Mouse (Mus musculus): ENCODE results near the gene Adam15. TPM values are rescaled to one million over a fixed set of nuclear protein-coding genes. Genes with fewer than 3 reads are reported as not detected.

Adam15 gene
- polyA plus RNA-seq, 1 experiment from 2014 or later = 9.1 TPM

GRCm38 (mm10) chr3:89331561-89331960, 18.2 kb downstream of the Adam15 start:
- Histone ChIP-seq H3K9ac (replicated peaks) (no peak overlapping the region), H3K27me3 (ENCODE audit: insufficient read depth, low read length) (peaks cover 20% of the 10 kb centered on the region), H3K4me2 (ENCODE audit: low read depth, low read length) (no peak overlapping the region), H3K9me3 (ENCODE audit: low read length) (no peaks in the 10 kb centered on the region), H3K4me1 (ENCODE audit: insufficient read depth) (no peaks in the 10 kb centered on the region), H3K27ac (ENCODE audit: low read depth) (no peak overlapping the region), H3K4me3 (ENCODE audit: low read depth, low read length) (no peak overlapping the region), H3K36me3 (replicated peaks; ENCODE audit: insufficient read depth, low read length) (no peaks in the 10 kb centered on the region)
- ATAC-seq = no peak
- 74% methylated on average over 13 of the region's 13 CpGs for WGBS (ENCODE audit: insufficient replicate concordance)
- DNase-seq = no peak
- TF ChIP-seq CTCF (IDR thresholded peaks at IDR 0.05; ENCODE audit: low read depth) (no peak), EP300 (IDR thresholded peaks at IDR 0.05; ENCODE audit: low read depth) (no peak)

- no peak overlapping the region for H3K4me3 ChIP-seq (ENCODE audit: low read depth, low read length)
- no peaks in the 10 kb centered on the region for H3K36me3 ChIP-seq (replicated peaks; ENCODE audit: insufficient read depth, low read length)
- H3K4me2 ChIP-seq (ENCODE audit: low read depth, low read length) = no peak overlapping the region
- no peak for ATAC-seq
- TF ChIP-seq EP300 (IDR thresholded peaks at IDR 0.05; ENCODE audit: low read depth) (no peak), CTCF (IDR thresholded peaks at IDR 0.05; ENCODE audit: low read depth) (no peak)
- no peak overlapping the region for H3K27ac ChIP-seq (ENCODE audit: low read depth)
- 26% methylated on average over 10 of the region's 10 CpGs for WGBS (ENCODE audit: insufficient replicate concordance)
- DNase-seq = no peak
- no peak overlapping the region for H3K9ac ChIP-seq (replicated peaks)
- peaks cover 20% of the 10 kb centered on the region for H3K27me3 ChIP-seq (ENCODE audit: insufficient read depth, low read length)
- no peaks in the 10 kb centered on the region for H3K9me3 ChIP-seq (ENCODE audit: low read length)
- H3K4me1 ChIP-seq (ENCODE audit: insufficient read depth) = no peaks in the 10 kb centered on the region
Measured at GRCm38 (mm10) chr3:89330948-89331347, 18.8 kb downstream of the Adam15 start.

GRCm38 (mm10) chr3:89330346-89330745, 19.4 kb downstream of the Adam15 start:
- Histone ChIP-seq H3K4me2 (ENCODE audit: low read depth, low read length) (no peak overlapping the region), H3K36me3 (replicated peaks; ENCODE audit: insufficient read depth, low read length) (no peaks in the 10 kb centered on the region), H3K27ac (ENCODE audit: low read depth) (no peak overlapping the region), H3K9ac (replicated peaks) (no peak overlapping the region), H3K4me3 (ENCODE audit: low read depth, low read length) (no peak overlapping the region), H3K9me3 (ENCODE audit: low read length) (no peaks in the 10 kb centered on the region), H3K27me3 (ENCODE audit: insufficient read depth, low read length) (peaks cover 20% of the 10 kb centered on the region), H3K4me1 (ENCODE audit: insufficient read depth) (no peaks in the 10 kb centered on the region)
- no peak for ATAC-seq
- no peak for DNase-seq
- 51% methylated on average over 3 of the region's 3 CpGs for WGBS (ENCODE audit: insufficient replicate concordance)
- no peak for TF ChIP-seq CTCF (IDR thresholded peaks at IDR 0.05; ENCODE audit: low read depth)
- no peak for TF ChIP-seq EP300 (IDR thresholded peaks at IDR 0.05; ENCODE audit: low read depth)

GRCm38 (mm10) chr3:89328623-89329022, 21.2 kb downstream of the Adam15 start:
- DNase-seq (no peak), ATAC-seq (no peak)
- no peak overlapping the region for H3K4me3 ChIP-seq (ENCODE audit: low read depth, low read length)
- peaks cover 29% of the 10 kb centered on the region for H3K27me3 ChIP-seq (ENCODE audit: insufficient read depth, low read length)
- no peaks in the 10 kb centered on the region for H3K36me3 ChIP-seq (replicated peaks; ENCODE audit: insufficient read depth, low read length)
- no peaks in the 10 kb centered on the region for H3K9me3 ChIP-seq (ENCODE audit: low read length)
- H3K4me2 ChIP-seq (ENCODE audit: low read depth, low read length) = no peak overlapping the region
- H3K4me1 ChIP-seq (ENCODE audit: insufficient read depth) = no peaks in the 10 kb centered on the region
- TF ChIP-seq EP300 (IDR thresholded peaks at IDR 0.05; ENCODE audit: low read depth) (no peak), CTCF (IDR thresholded peaks at IDR 0.05; ENCODE audit: low read depth) (no peak)
- H3K9ac ChIP-seq (replicated peaks) = no peak overlapping the region
- WGBS (ENCODE audit: insufficient replicate concordance) = 38% methylated on average over 4 of the region's 4 CpGs
- H3K27ac ChIP-seq (ENCODE audit: low read depth) = no peak overlapping the region

- H3K4me2 ChIP-seq (ENCODE audit: low read depth, low read length) = no peak overlapping the region
- no peak overlapping the region for H3K9ac ChIP-seq (replicated peaks)
- H3K4me3 ChIP-seq (ENCODE audit: low read depth, low read length) = no peak overlapping the region
- no peak for DNase-seq
- ATAC-seq = no peak
- peaks cover 41% of the 10 kb centered on the region for H3K27me3 ChIP-seq (ENCODE audit: insufficient read depth, low read length)
- 63% methylated on average over 9 of the region's 9 CpGs for WGBS (ENCODE audit: insufficient replicate concordance)
- no peaks in the 10 kb centered on the region for H3K9me3 ChIP-seq (ENCODE audit: low read length)
- H3K27ac ChIP-seq (ENCODE audit: low read depth) = no peak overlapping the region
- no peaks in the 10 kb centered on the region for H3K36me3 ChIP-seq (replicated peaks; ENCODE audit: insufficient read depth, low read length)
- H3K4me1 ChIP-seq (ENCODE audit: insufficient read depth) = peaks cover 3% of the 10 kb centered on the region
- no peak for TF ChIP-seq EP300 (IDR thresholded peaks at IDR 0.05; ENCODE audit: low read depth)
- no peak for TF ChIP-seq CTCF (IDR thresholded peaks at IDR 0.05; ENCODE audit: low read depth)
Measured at GRCm38 (mm10) chr3:89327371-89327870, 22.4 kb downstream of the Adam15 start.

- TF ChIP-seq CTCF (IDR thresholded peaks at IDR 0.05; ENCODE audit: low read depth) (no peak), EP300 (IDR thresholded peaks at IDR 0.05; ENCODE audit: low read depth) (no peak)
- Histone ChIP-seq H3K27me3 (ENCODE audit: insufficient read depth, low read length) (peaks cover 57% of the 10 kb centered on the region), H3K27ac (ENCODE audit: low read depth) (no peak overlapping the region), H3K4me2 (ENCODE audit: low read depth, low read length) (no peak overlapping the region), H3K9me3 (ENCODE audit: low read length) (no peaks in the 10 kb centered on the region), H3K4me3 (ENCODE audit: low read depth, low read length) (no peak overlapping the region), H3K36me3 (replicated peaks; ENCODE audit: insufficient read depth, low read length) (no peaks in the 10 kb centered on the region), H3K9ac (replicated peaks) (no peak overlapping the region), H3K4me1 (ENCODE audit: insufficient read depth) (peaks cover 18% of the 10 kb centered on the region)
- 69% methylated on average over 8 of the region's 8 CpGs for WGBS (ENCODE audit: insufficient replicate concordance)
- no peak for DNase-seq
- ATAC-seq = no peak
Measured at GRCm38 (mm10) chr3:89325882-89326281, 23.9 kb downstream of the Adam15 start.

Data from liver, postnatal 0 days (tissue).